Mouse (Mus musculus): Measurements from ENCODE around the gene Tmem39a.

Gene Tmem39a

GRCm38 (mm10) chr16:38625811-38626369 lies 67.4 kb downstream of the Tmem39a start:
- in situ Hi-C loops (cut with MboI, MseI) = loop anchor here (10.0 kb wide), 1 partner anchor 849 kb away; no protein-coding TSS in a partner anchor

DNA sequence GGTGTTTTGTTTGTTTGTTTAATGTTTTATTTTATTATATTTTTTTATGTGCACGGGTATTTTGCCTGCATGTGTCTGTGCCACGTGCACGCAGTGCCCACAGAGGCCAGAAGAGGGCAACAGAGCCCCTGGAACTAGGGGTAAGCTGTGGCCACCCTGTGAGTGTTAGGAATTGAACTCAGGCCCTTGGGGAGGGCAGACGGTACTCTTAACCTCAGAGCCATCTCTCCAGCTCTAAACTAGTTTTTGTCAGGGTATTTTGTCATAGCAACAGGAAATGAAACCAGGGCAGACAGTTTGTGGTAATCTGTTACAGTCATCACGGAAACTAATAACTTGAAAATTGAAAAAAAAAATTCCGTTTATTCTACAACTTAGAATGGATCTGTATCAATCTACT lies 73.6 kb downstream of the Tmem39a start:
- in situ Hi-C loops (cut with MboI, MseI) = no loop called here

DNA sequence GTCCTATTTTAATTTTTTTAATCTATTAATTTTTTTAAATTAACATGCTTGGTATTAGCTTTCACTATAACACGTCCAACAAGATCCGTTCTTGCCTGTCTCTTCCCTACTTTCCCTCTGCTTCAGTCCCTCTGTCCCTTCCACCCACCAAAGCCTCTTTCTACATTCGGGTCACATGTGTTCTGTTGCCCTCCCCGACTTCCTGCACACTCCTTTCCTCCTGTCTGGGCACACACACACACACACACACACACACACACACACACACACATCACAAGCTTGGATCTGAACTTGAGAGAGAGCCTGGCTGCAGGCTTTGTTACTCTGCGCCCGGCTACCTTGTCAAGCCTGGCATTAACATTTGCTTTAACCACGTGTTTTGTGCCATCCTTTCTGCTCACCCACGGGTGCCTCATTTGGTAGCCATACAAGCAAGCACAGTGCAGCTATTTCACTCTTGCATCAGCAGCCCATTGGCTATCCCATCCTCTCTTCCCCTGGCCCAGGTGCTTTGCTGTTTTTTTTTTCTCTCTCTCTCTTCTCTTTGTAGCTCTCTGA lies 77.4 kb downstream of the Tmem39a start:
- in situ Hi-C loops (cut with MboI, MseI) = no loop called here

- in situ Hi-C loops (cut with MboI, MseI) = no loop called here
Measured at GRCm38 (mm10) chr16:38636682-38637081, 78.2 kb downstream of the Tmem39a start.

DNA sequence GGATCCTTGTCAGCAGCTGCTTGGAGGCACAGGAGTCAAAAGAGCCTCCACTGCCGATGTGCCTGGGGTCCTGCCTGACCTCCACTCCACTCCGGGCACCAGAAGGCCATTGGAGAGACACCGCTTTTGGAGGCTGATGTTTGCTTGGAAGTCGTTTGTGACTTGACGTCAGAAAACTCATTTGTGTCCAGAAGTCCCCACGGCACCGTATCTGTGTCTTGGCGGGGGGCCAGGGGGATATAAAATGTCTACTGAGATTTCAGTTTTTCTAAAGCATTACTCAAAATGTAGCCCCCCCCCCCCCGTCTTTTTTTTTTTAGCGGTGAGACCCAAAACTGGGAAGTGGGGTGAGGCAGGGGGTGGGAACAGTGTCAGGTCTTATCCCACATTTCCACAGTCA lies 78.6 kb downstream of the Tmem39a start:
- in situ Hi-C loops (cut with MboI, MseI) = no loop called here

All from regulatory T cell (primary cell).